Mouse (Mus musculus): ENCODE results near the gene Nmd3. TPM values are rescaled to one million over a fixed set of nuclear protein-coding genes. Genes with fewer than 3 reads are reported as not detected.

Nmd3 gene
- polyA plus RNA-seq, 1 experiment from 2014 or later: 97.8 TPM

- DNase-seq (ENCODE audit: low spot score) (no peak), ATAC-seq (ENCODE audit: low FRiP score, low TSS enrichment) (no peak)
- Histone ChIP-seq H3K36me3 (ENCODE audit: control insufficient read depth, insufficient read depth, low read length) (no peaks in the 10 kb centered on the region), H3K4me2 (replicated peaks; ENCODE audit: low read depth) (no peak overlapping the region), H3K9ac (ENCODE audit: low read length) (no peak overlapping the region), H3K4me1 (replicated peaks; ENCODE audit: control insufficient read depth, insufficient read depth) (no peaks in the 10 kb centered on the region), H3K27ac (replicated peaks) (no peak overlapping the region), H3K9me3 (ENCODE audit: control insufficient read depth, low read length) (no peaks in the 10 kb centered on the region), H3K4me3 (ENCODE audit: low read depth, low read length) (no peak overlapping the region), H3K27me3 (ENCODE audit: control insufficient read depth, insufficient read depth, low read length) (no peaks in the 10 kb centered on the region)
- TF ChIP-seq EP300 (optimal IDR thresholded peaks at IDR 0.05) (no peak), CTCF (IDR thresholded peaks at IDR 0.05; ENCODE audit: low read depth) (peak; percentile 73)
- 34% methylated on average over 1 of the region's 1 CpGs for WGBS
These were observed 19.9 kb upstream of the Nmd3 start for GRCm38 (mm10) chr3:69701905-69702304.

- no peak for DNase-seq (ENCODE audit: low spot score)
- Histone ChIP-seq H3K36me3 (ENCODE audit: control insufficient read depth, insufficient read depth, low read length) (no peaks in the 10 kb centered on the region), H3K9me3 (ENCODE audit: control insufficient read depth, low read length) (no peaks in the 10 kb centered on the region), H3K27ac (replicated peaks) (no peak overlapping the region), H3K4me2 (replicated peaks; ENCODE audit: low read depth) (no peak overlapping the region), H3K4me1 (replicated peaks; ENCODE audit: control insufficient read depth, insufficient read depth) (no peaks in the 10 kb centered on the region), H3K9ac (ENCODE audit: low read length) (no peak overlapping the region), H3K4me3 (ENCODE audit: low read depth, low read length) (no peak overlapping the region), H3K27me3 (ENCODE audit: control insufficient read depth, insufficient read depth, low read length) (no peaks in the 10 kb centered on the region)
- no peak for ATAC-seq (ENCODE audit: low FRiP score, low TSS enrichment)
- no peak for TF ChIP-seq EP300 (optimal IDR thresholded peaks at IDR 0.05)
- no peak for TF ChIP-seq CTCF (IDR thresholded peaks at IDR 0.05; ENCODE audit: low read depth)
These were observed 19.4 kb upstream of the Nmd3 start for GRCm38 (mm10) chr3:69702421-69702820.

GRCm38 (mm10) chr3:69709043-69709929, 12.5 kb upstream of the Nmd3 start:
- no peak overlapping the region for H3K27ac ChIP-seq (replicated peaks)

GRCm38 (mm10) chr3:69711907-69712600, 9.7 kb upstream of the Nmd3 start:
- DNase-seq (ENCODE audit: low spot score): no peak
- WGBS: 45% methylated on average over 8 of the region's 8 CpGs
- Histone ChIP-seq H3K27ac (replicated peaks) (no peak overlapping the region), H3K36me3 (ENCODE audit: control insufficient read depth, insufficient read depth, low read length) (no peaks in the 10 kb centered on the region), H3K27me3 (ENCODE audit: control insufficient read depth, insufficient read depth, low read length) (no peaks in the 10 kb centered on the region), H3K4me2 (replicated peaks; ENCODE audit: low read depth) (no peak overlapping the region), H3K9ac (ENCODE audit: low read length) (no peak overlapping the region), H3K9me3 (ENCODE audit: control insufficient read depth, low read length) (no peaks in the 10 kb centered on the region), H3K4me3 (ENCODE audit: low read depth, low read length) (no peak overlapping the region), H3K4me1 (replicated peaks; ENCODE audit: control insufficient read depth, insufficient read depth) (no peaks in the 10 kb centered on the region)
- TF ChIP-seq CTCF (IDR thresholded peaks at IDR 0.05; ENCODE audit: low read depth): no peak
- TF ChIP-seq EP300 (optimal IDR thresholded peaks at IDR 0.05): no peak
- 0 out of 2 replicates have a peak, but pooled peaks have one; percentile 21 for ATAC-seq (ENCODE audit: low FRiP score, low TSS enrichment)

More at GRCm38 (mm10) chr3:69709043-69709929, 12.5 kb upstream of the Nmd3 start:
- TF ChIP-seq CTCF (IDR thresholded peaks at IDR 0.05; ENCODE audit: low read depth) (no peak), EP300 (optimal IDR thresholded peaks at IDR 0.05) (no peak)
- H3K36me3 ChIP-seq (ENCODE audit: control insufficient read depth, insufficient read depth, low read length): no peaks in the 10 kb centered on the region
- WGBS: 47% methylated on average over 12 of the region's 12 CpGs
- no peaks in the 10 kb centered on the region for H3K27me3 ChIP-seq (ENCODE audit: control insufficient read depth, insufficient read depth, low read length)
- ATAC-seq (ENCODE audit: low FRiP score, low TSS enrichment) (no peak), DNase-seq (ENCODE audit: low spot score) (no peak)
- no peak overlapping the region for H3K9ac ChIP-seq (ENCODE audit: low read length)
- no peaks in the 10 kb centered on the region for H3K9me3 ChIP-seq (ENCODE audit: control insufficient read depth, low read length)
- no peak overlapping the region for H3K4me2 ChIP-seq (replicated peaks; ENCODE audit: low read depth)
- H3K4me3 ChIP-seq (ENCODE audit: low read depth, low read length): no peak overlapping the region
- H3K4me1 ChIP-seq (replicated peaks; ENCODE audit: control insufficient read depth, insufficient read depth): no peaks in the 10 kb centered on the region

GRCm38 (mm10) chr3:69717476-69717875, 4.3 kb upstream of the Nmd3 start:
- Histone ChIP-seq H3K9me3 (ENCODE audit: control insufficient read depth, low read length) (no peaks in the 10 kb centered on the region), H3K4me1 (replicated peaks; ENCODE audit: control insufficient read depth, insufficient read depth) (no peaks in the 10 kb centered on the region), H3K27ac (replicated peaks) (no peak overlapping the region), H3K9ac (ENCODE audit: low read length) (no peak overlapping the region), H3K27me3 (ENCODE audit: control insufficient read depth, insufficient read depth, low read length) (no peaks in the 10 kb centered on the region), H3K4me3 (ENCODE audit: low read depth, low read length) (no peak overlapping the region), H3K36me3 (ENCODE audit: control insufficient read depth, insufficient read depth, low read length) (no peaks in the 10 kb centered on the region), H3K4me2 (replicated peaks; ENCODE audit: low read depth) (no peak overlapping the region)
- no peak for TF ChIP-seq CTCF (IDR thresholded peaks at IDR 0.05; ENCODE audit: low read depth)
- TF ChIP-seq EP300 (optimal IDR thresholded peaks at IDR 0.05): no peak
- DNase-seq (ENCODE audit: low spot score): no peak
- no peak for ATAC-seq (ENCODE audit: low FRiP score, low TSS enrichment)
- WGBS: 56% methylated on average over 6 of the region's 6 CpGs
